Mouse (Mus musculus) retina, adult 2 months (tissue): ENCODE measurements around the gene Mgarp.
"Not testable (repeated sequence)": the region's sequence is repeated elsewhere in the genome, so short reads cannot be mapped to it uniquely, and the experiment has no call there.

Source experiments
- DNase-seq: peaks from one replicate; pipeline ENCODE4 v3.0.0-alpha.2; 2012; ENCODE audit warnings: low read depth, low spot score

The Mgarp gene

DNA sequence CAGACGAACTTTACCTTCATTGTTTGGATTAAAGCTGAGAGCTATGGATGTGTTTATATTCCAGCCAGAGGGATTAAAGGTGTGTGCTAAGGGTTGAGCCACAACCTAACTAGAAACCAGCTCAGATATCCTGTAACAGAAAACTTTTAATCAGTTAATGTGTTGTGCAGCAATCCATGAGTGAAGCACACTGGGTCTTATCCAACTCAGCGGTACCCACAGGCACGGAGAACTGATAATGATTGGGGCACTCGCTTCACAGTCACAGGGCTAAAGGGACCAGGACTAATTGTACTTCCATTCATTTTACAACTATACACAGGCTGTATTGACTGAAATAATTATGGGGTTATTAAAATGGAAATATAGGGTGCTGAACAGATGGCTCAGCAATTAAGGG is 29.6 kb downstream of the Mgarp start:
- DNase-seq: no peak

DNA sequence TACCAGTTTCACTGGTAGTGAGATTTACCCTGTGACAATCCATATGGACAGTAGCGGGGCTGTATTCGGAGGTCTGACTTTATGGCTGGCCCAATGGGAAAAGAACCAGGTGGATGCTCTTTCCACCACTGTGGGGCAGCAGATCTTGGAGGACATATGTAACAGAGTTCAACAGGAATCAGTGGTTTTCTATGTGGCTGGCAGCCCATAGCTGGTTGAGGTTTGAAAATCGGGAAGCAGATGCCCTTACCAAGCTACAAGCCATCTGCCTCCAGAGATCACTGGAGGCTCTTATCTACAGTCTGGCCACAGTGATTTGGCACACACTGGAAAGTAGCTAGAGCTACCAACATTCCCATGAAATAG is 31.0 kb downstream of the Mgarp start:
- no peak for DNase-seq

- DNase-seq: peak; percentile 82
These were observed 31.6 kb downstream of the Mgarp start for GRCm38 (mm10) chr3:51364703-51365516.

GRCm38 (mm10) chr3:51361066-51361465 is 35.5 kb downstream of the Mgarp start:
- DNase-seq: no peak

GRCm38 (mm10) chr3:51359558-51360307 is 36.8 kb downstream of the Mgarp start:
- no peak for DNase-seq

- no peak for DNase-seq
These were observed 37.6 kb downstream of the Mgarp start for GRCm38 (mm10) chr3:51358660-51359557.

- DNase-seq: no peak
These were observed 38.4 kb downstream of the Mgarp start for GRCm38 (mm10) chr3:51358181-51358580.

GRCm38 (mm10) chr3:51357624-51358023 is 38.9 kb downstream of the Mgarp start:
- no peak for DNase-seq

DNA sequence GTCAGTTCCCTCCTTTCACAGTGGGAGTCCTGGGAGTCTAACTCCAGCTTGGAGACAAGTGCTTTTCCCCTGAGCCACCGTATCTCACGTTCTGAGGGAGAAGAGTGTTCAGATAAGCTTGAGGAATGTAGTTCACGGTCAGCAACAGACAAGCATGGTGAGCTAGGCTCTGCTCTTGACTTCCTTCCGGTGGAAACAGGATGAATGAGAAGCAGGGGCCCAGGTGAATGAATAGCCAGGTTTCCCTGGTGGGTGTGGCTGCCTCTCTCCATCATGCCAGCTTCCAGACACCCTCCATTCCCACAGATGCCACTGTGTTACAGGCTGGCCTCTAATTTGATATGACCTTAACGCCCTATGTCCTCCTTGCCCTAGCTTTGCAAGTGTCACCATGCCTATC is 39.5 kb downstream of the Mgarp start:
- DNase-seq: no peak

GRCm38 (mm10) chr3:51354956-51355355 is 41.6 kb downstream of the Mgarp start:
- not testable (repeated sequence) for DNase-seq

GRCm38 (mm10) chr3:51354034-51354427 is 42.5 kb downstream of the Mgarp start:
- no peak for DNase-seq

DNA sequence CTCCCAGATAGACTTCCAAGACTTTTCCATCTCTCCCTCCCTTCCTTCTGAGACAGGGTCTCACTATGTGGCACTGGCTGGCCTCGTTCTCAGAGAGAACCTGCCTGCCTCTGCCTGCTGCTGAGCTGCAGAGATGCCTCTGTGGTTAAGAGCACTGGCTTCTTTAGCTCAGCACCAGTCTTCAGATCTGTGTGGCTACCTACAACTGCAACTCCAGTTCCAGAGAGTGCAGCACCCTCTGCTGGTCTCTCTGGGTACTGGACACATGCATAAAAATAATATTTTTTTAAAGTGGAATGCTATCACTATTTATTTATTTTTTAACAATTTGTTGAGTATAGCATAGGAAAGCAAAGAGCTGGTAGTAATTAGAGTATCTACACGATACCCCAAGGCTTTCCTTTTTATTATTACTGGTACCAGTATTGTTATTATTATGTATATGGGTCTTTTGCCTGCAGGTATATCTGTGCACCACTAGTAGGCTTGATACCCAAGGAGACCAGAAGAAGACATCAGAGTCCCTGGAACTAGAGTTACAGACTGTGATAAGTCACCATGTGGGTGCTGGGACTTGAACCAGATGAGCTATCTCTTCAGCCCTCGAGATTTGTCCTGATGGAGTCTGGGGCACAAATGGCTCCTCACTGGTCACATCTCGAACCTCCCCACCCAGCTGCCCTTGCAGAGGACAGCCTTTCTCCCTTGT is 43.1 kb downstream of the Mgarp start:
- no peak for DNase-seq

DNA sequence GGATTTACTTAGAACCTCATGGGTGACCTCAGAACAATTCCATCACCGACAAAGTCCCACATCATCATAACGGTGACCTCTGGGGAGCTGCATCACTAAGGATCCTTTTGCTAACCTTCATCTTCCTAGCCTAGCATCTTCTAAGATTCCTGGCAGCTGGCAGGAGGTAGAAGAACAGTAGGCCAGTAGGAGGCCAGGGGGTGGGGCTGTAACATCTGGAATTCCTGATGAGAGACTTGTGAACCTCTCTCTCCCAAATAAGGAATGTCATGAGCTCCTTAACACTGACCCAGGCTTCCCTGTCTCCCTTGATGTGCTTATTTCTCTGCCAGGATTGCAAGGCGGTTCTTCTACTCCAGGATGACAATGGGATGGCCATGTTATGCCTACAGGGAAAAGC is 45.7 kb downstream of the Mgarp start:
- no peak for DNase-seq

- no peak for DNase-seq
These were observed 47.8 kb downstream of the Mgarp start for GRCm38 (mm10) chr3:51348646-51349238.

DNA sequence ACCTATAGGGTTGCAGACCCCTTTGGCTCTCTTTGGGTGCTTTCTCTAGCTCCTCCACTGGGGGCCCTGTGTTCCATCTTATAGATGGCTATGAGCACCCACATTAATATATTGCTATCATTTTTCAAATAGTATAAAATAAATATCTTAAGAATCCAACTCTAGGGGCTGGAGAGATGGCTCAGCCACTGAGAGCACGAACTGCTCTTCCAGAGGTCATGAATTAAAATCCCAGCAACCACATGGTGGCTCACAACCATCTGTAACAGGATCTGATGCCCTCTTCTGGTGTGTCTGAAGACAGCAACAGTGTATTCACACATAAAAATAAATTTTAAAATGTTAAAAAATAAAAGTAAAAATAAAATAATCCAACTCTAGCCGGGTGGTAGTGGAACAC is 51.5 kb downstream of the Mgarp start:
- DNase-seq: not testable (repeated sequence)

DNA sequence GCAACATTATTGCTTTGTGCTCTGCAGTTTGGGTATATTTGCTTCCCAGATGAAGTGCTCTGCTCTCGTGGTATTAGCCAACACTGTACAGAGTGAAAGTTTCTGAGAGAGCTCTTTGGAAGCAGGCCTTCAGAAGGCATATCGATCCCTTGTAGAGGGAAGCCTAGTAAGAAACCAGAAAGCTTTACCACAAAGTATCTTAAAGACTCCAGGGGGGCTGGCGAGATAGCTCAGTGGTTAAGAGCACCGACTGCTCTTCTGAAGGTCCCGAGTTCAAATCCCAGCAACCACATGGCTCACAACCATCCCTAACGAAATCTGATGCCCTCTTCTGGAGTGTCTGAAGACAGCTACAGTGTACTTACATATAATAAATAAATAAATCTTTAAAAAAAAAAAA is 52.4 kb downstream of the Mgarp start:
- DNase-seq: not testable (repeated sequence)

- no peak for DNase-seq
These were observed 53.3 kb downstream of the Mgarp start for GRCm38 (mm10) chr3:51343260-51343659.

- DNase-seq: no peak
These were observed 54.4 kb downstream of the Mgarp start for GRCm38 (mm10) chr3:51342152-51342551.

DNA sequence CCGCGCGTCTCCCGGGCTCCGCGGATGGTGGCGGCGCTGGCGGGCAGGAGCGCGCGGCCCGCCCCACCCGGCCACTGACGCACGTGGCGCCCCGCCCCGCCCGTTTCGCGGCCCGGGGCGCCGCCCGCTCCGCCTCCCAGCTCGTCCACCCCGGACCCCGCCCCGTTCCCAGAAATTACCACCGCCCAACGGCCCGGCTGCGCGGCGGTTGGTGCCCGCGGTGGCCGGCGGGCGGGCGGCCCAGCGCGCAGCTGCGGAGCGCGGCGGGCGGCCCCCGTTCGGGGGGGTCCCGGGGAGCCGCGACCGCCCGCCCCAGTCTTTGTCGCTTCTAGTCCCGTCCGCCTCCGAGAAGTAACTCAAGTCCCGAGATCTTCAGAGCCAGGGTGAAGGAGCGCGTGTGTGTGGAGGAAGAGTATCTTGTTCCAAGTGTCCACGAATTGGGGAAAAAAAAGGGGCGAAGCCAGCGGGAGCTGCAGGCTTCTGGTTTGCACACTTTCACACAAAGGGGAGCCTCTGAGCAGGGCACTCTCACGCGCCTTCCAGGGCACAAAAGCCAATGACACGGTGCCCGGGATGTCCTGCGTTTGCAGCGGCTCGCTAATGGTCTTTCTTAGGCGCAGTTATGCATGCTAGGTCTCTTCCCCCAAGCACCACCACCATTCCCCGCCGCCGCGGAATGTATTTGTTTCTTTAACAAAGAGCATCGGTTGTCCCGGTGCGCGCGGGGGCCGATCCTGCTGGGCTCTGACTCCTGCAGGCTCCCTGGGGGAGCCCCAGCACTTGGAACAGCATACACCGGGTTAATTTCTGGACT is 55.1 kb downstream of the Mgarp start:
- DNase-seq: peak; percentile 67
